Mouse (Mus musculus) intestine, embryonic 16.5 days (tissue): ENCODE results near the gene Setdb1. TPM values are rescaled to one million over a fixed set of nuclear protein-coding genes. Genes with fewer than 3 reads are reported as not detected.
"Not testable (repeated sequence)": the region's sequence is repeated elsewhere in the genome, so short reads cannot be mapped to it uniquely, and the experiment has no call there.

Experiments used
- ATAC-seq: fragments of 200-750 bp; cut with Nextera tagmentation; 2 replicates; pipeline ENCODE4 v1.8.0; 2017; ENCODE audit warnings: moderate TSS enrichment, moderate library complexity
- H3K27ac ChIP-seq: fragments of 300-500 bp; sonication (generic); 2 replicates; pipeline ENCODE4 v1.5.1; 2014; ENCODE audit warnings: mild to moderate bottlenecking, low read length
- H3K27me3 ChIP-seq: fragments of 300-500 bp; sonication (generic); replicated peaks from 2 replicates; pipeline ENCODE4 v1.6.1; 2014; ENCODE audit warnings: low read length, control low read depth, mixed read lengths; ENCODE audit not compliant: control insufficient read depth, insufficient read depth
- H3K36me3 ChIP-seq: fragments of 300-500 bp; sonication (generic); 2 replicates; pipeline ENCODE4 v1.6.1; 2014; ENCODE audit warnings: low read length, control low read depth; ENCODE audit not compliant: control insufficient read depth, insufficient read depth
- H3K4me1 ChIP-seq: fragments of 300-500 bp; sonication (generic); 2 replicates; pipeline ENCODE4 v1.6.1; 2014; ENCODE audit warnings: low read length, control low read depth, mixed read lengths; ENCODE audit not compliant: control insufficient read depth, insufficient read depth
- H3K4me2 ChIP-seq: fragments of 300-500 bp; sonication (generic); 2 replicates; pipeline ENCODE4 v1.6.1; 2014; ENCODE audit warnings: low read depth, low read length, control low read depth
- H3K4me3 ChIP-seq: fragments of 300-500 bp; sonication (generic); 2 replicates; pipeline ENCODE4 v1.5.1; 2014; ENCODE audit warnings: mild to moderate bottlenecking, low read length
- H3K9ac ChIP-seq: fragments of 300-500 bp; sonication (generic); 2 replicates; pipeline ENCODE4 v1.6.1; 2014; ENCODE audit warnings: low read depth, low read length
- H3K9me3 ChIP-seq: fragments of 300-500 bp; sonication (generic); 2 replicates; pipeline ENCODE4 v1.6.1; 2016; ENCODE audit warnings: low read length, control low read depth; ENCODE audit not compliant: control insufficient read depth
- WGBS: fragments of 180-500 bp; shearing (Covaris S2); extraction: QIAGEN DNeasy Blood & Tissue Kit; methylation state at CpG from one replicate; pipeline ENCODE4 v1.1.7; 2014; 5-methylcytosine and 5-hydroxymethylcytosine counted together
- polyA plus RNA-seq: library from polyadenylated mRNA; unstranded; fragments of >200 nt; fragmentation: Nextera tagmentation; extraction: Ambion mirVana; gene quantifications from 2 replicates; pipeline ENCODE4 v1.2.1, GENCODE M21; 2015

Setdb1 gene
- polyA plus RNA-seq: 24.6 and 24.8 TPM in 2 replicates

DNA sequence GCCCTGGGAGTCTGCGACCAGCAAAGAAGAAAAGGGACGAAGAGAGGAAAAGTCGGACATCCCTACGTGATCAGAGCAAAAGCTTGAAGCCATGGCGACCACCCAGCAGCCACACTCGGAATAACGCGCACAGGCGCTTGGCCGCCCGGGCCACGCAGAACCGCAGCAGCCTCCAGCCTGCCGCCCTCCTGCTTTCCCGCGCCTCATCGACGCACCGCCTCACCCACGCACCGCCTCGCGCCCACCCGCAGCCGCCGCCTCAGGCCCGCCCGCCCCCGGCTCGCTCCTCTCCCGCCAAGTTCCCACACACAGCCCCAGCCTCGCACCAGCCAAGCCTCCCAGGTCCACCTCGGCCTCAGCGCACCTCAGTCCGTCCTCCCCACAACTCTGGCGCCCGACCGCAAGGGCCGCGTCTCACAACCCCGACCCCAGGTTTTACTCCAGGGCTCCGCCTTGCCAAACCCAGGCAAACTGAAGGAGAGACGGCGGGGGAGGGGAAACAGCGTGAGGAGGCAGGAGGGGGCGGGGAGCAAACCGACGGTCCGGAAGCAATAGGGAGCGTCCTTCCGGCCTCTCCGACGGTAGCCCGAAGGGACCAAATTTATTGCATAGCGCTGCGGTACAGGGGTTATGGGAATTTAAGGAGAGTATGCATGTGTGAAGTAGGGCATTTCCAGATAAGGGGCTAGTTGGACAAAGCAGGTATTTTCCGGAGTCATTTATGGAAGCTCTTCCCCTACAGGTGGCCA, at the start of gene Setdb1:
Gene Setdb1 (minus strand): TSS at position 502 of the 749 bp plus-strand sequence.
- H3K4me2 ChIP-seq: peak within 1 kb of the TSS; percentile 46
- not testable (repeated sequence) for H3K4me1 ChIP-seq, H3K27ac ChIP-seq, H3K36me3 ChIP-seq, H3K9me3 ChIP-seq, H3K27me3 ChIP-seq
- WGBS: under 1% methylated on average over 29 of the region's 57 CpGs
- ATAC-seq: peak; percentile 93
- peak within 1 kb of the TSS; percentile 69 for H3K9ac ChIP-seq
- peak within 1 kb of the TSS; percentile 54 for H3K4me3 ChIP-seq

- 85% methylated on average over 3 of the region's 3 CpGs for WGBS
- ATAC-seq: no peak
- H3K4me3 ChIP-seq: no peak within 1 kb of the TSS
- H3K9me3 ChIP-seq: no peaks in the 10 kb centered on the region
- no peaks in the 10 kb centered on the region for H3K36me3 ChIP-seq
- H3K4me2 ChIP-seq: no peak within 1 kb of the TSS
- no peak within 1 kb of the TSS for H3K9ac ChIP-seq
- no peaks in the 10 kb centered on the region for H3K4me1 ChIP-seq
- H3K27me3 ChIP-seq: no peaks in the 10 kb centered on the region
- no peak within 1 kb of the TSS for H3K27ac ChIP-seq
Measured at GRCm38 (mm10) chr3:95402741-95403140, 45.7 kb upstream of the Setdb1 start, which contains the start of gene 4930558C23Rik. Gene 4930558C23Rik (minus strand): TSS chr3:95402841.

DNA sequence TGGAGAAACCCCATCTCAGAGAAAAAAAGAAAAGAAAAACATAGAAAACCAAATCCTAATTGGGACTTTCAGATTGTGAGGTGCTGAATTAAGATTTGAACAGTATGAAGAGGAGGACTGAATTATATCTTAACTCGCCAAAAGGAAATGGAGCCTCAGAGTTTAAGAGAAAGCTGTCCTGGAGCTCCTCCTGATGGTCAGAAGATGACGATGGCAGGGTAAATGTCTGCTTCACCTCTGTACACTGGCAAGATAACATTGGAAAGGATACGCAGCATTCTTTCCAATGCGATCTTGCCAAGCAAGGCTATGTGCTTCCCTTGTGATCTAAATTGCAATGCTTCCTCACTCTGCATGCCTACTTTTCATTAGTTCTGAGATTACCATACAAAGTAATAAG, 37.4 kb upstream of the Setdb1 start:
- Histone ChIP-seq H3K36me3 (no peaks in the 10 kb centered on the region), H3K4me2 (no peak overlapping the region), H3K4me1 (no peaks in the 10 kb centered on the region), H3K27ac (no peak overlapping the region), H3K27me3 (no peaks in the 10 kb centered on the region), H3K9ac (no peak overlapping the region), H3K9me3 (peaks cover 5% of the 10 kb centered on the region; the same call in 1 of the 2 replicates), H3K4me3 (no peak overlapping the region)
- WGBS: 88% methylated on average over 4 of the region's 4 CpGs
- no peak for ATAC-seq

- no peaks in the 10 kb centered on the region for H3K9me3 ChIP-seq
- WGBS: 89% methylated on average over 5 of the region's 5 CpGs
- H3K36me3 ChIP-seq: no peaks in the 10 kb centered on the region
- H3K27me3 ChIP-seq: no peaks in the 10 kb centered on the region
- H3K9ac ChIP-seq: no peak overlapping the region
- H3K27ac ChIP-seq: no peak overlapping the region
- H3K4me3 ChIP-seq: no peak overlapping the region
- ATAC-seq: no peak
- H3K4me2 ChIP-seq: no peak overlapping the region
- H3K4me1 ChIP-seq: no peaks in the 10 kb centered on the region
Measured at GRCm38 (mm10) chr3:95385401-95386075, 28.5 kb upstream of the Setdb1 start.

- Histone ChIP-seq H3K27ac (no peak overlapping the region), H3K4me1 (no peaks in the 10 kb centered on the region), H3K9ac (no peak overlapping the region), H3K9me3 (peaks cover 6% of the 10 kb centered on the region; the same call in 1 of the 2 replicates), H3K4me2 (no peak overlapping the region), H3K36me3 (no peaks in the 10 kb centered on the region), H3K4me3 (no peak overlapping the region), H3K27me3 (no peaks in the 10 kb centered on the region)
- 84% methylated on average over 10 of the region's 10 CpGs for WGBS
- no peak for ATAC-seq
Measured at GRCm38 (mm10) chr3:95373208-95373607, 16.2 kb upstream of the Setdb1 start.

- no peak overlapping the region for H3K27ac ChIP-seq
- ATAC-seq: no peak
- no peak overlapping the region for H3K4me2 ChIP-seq
- H3K9ac ChIP-seq: no peak overlapping the region
- H3K9me3 ChIP-seq: no peaks in the 10 kb centered on the region
- no peak overlapping the region for H3K4me3 ChIP-seq
- no peaks in the 10 kb centered on the region for H3K36me3 ChIP-seq
- H3K27me3 ChIP-seq: no peaks in the 10 kb centered on the region
- no peaks in the 10 kb centered on the region for H3K4me1 ChIP-seq
Measured at GRCm38 (mm10) chr3:95370101-95370500, 13.1 kb upstream of the Setdb1 start.

GRCm38 (mm10) chr3:95360276-95360675, 3.3 kb upstream of the Setdb1 start:
- WGBS: 79% methylated on average over 3 of the region's 3 CpGs
- not testable (repeated sequence) for H3K4me1 ChIP-seq, H3K4me2 ChIP-seq, H3K9me3 ChIP-seq, H3K36me3 ChIP-seq, H3K9ac ChIP-seq, ATAC-seq, H3K4me3 ChIP-seq, H3K27me3 ChIP-seq, H3K27ac ChIP-seq

GRCm38 (mm10) chr3:95357746-95358145, 744 bp upstream of the Setdb1 start:
- H3K9ac ChIP-seq: no peak overlapping the region
- no peak overlapping the region for H3K4me3 ChIP-seq
- no peaks in the 10 kb centered on the region for H3K4me1 ChIP-seq
- H3K27me3 ChIP-seq: no peaks in the 10 kb centered on the region
- 90% methylated on average over 2 of the region's 2 CpGs for WGBS
- no peaks in the 10 kb centered on the region for H3K9me3 ChIP-seq
- H3K4me2 ChIP-seq: no peak overlapping the region
- H3K36me3 ChIP-seq: peaks cover 5% of the 10 kb centered on the region; the same call in 1 of the 2 replicates
- no peak overlapping the region for H3K27ac ChIP-seq
- no peak for ATAC-seq

- H3K27ac ChIP-seq, H3K4me1 ChIP-seq, H3K4me2 ChIP-seq, H3K27me3 ChIP-seq, H3K36me3 ChIP-seq, H3K9me3 ChIP-seq: not testable (repeated sequence)
- Histone ChIP-seq H3K9ac (peak overlapping the region; percentile 69; the same call in 1 of the 2 replicates), H3K4me3 (peak overlapping the region; percentile 54; the same call in 1 of the 2 replicates)
- 20% methylated on average over 8 of the region's 19 CpGs for WGBS
- ATAC-seq: peak; percentile 12; the same call in 1 of the 2 replicates
Measured at GRCm38 (mm10) chr3:95355911-95356544, 974 bp downstream of the Setdb1 start.
